9 mouse cellular contexts compared by ENCODE assay signal in the genomic region with DNA sequence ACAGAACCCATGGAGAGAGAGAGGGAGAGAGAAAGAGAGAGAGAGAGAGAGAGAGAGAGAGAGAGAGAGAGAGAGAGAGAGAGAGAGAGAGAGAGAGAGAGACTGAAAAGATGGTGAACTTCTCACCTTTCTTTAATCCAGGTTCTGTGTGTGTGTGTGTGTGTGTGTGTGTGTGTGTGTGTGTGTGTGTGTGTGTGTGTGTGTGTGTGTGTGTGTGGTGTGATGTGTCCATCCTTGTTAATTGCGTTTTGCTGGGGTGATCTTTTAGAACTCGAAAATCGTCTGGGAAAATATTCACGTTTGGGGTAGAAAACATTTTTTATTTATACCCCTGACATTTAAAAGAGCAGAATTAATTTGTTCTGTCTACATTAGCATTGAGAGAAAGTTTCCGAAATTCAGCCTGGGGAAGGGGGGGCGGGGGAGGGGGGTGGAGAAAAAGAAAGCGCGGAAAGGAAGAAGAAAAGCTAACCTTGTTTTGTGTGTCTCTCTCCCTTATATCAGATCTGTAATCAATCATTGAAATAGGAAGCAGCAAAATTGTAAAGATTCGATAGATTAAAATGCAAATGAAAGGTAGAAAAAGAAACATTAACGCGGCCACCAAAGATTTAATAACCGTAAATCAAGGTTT.
A peak's percentile ranks its signal among the peaks of the same experiment; 100 is the strongest.
DNase-seq lines count a peak whose midpoint lies in the region; ATAC-seq and TF ChIP-seq lines count a peak whose summit lies in the region.
"Had no signal": no experiment of that assay in that cellular context is flagged by ENCODE, and none has a peak within 500 bp of the region (broad histone marks: within the 10 kb centered on the region; RNA-seq: fewer than 3 reads in every experiment).

No protein-coding gene starts in this region.

- no peaks in the 10 kb centered on the region for H3K9me3 ChIP-seq in intestine, embryonic 16.5 days (ENCODE audit: control insufficient read depth, low read length)

- H3K36me3 ChIP-seq in intestine, embryonic 16.5 days (ENCODE audit: control insufficient read depth, insufficient read depth, low read length) = no peaks in the 10 kb centered on the region
- no peaks in the 10 kb centered on the region for H3K36me3 ChIP-seq in small intestine, adult 2 months (ENCODE audit: control insufficient read depth, insufficient read depth, low read length)

- WGBS in lung, adult 2 months = 21% methylated on average over 12 of the region's 12 CpGs
- 12% methylated on average over 12 of the region's 12 CpGs for WGBS in intestine, embryonic 16.5 days
- 32% methylated on average over 12 of the region's 12 CpGs for WGBS in small intestine, adult 2 months

- H3K4me2 ChIP-seq in intestine, embryonic 16.5 days (ENCODE audit: low read depth, low read length) = peak overlapping the region; percentile 81

- DNase-seq in cerebellum, postnatal 25 days = peak; percentile 36 to 52
- no peak for DNase-seq in lung, adult 2 months
- DNase-seq in lung, postnatal 10 days = no peak
- no peak for DNase-seq in layer of hippocampus, adult 8-10 months (ENCODE audit: low spot score in 2 of 2)
- DNase-seq in frontal cortex, postnatal 36 days (ENCODE audit: low spot score in 2 of 2) = no peak

- TF ChIP-seq CTCF in lung, adult 2 months (IDR thresholded peaks at IDR 0.05; ENCODE audit: insufficient read depth, low read length) = no peak
- TF ChIP-seq CTCF in small intestine, adult 2 months (IDR thresholded peaks at IDR 0.05; ENCODE audit: extremely low read depth, insufficient read length, insufficient replicate concordance, low read depth, low read length) = no peak

- TF ChIP-seq POLR2A in lung, adult 2 months (IDR thresholded peaks at IDR 0.05; ENCODE audit: borderline replicate concordance, extremely low read depth, low read depth, low read length) = no peak
- TF ChIP-seq POLR2A in small intestine, adult 2 months (IDR thresholded peaks at IDR 0.05; ENCODE audit: low read depth, low read length) = no peak

- peak overlapping the region; percentile 31 for H3K4me3 ChIP-seq in lung, adult 2 months (replicated peaks; ENCODE audit: extremely low read depth, low read depth, low read length)
- peak overlapping the region; percentile 51 for H3K4me3 ChIP-seq in intestine, embryonic 16.5 days (ENCODE audit: low read length)
- H3K4me3 ChIP-seq in small intestine, adult 2 months (ENCODE audit: low read depth, low read length) = no peak overlapping the region

- 0 out of 2 replicates have a peak, but pooled peaks cover 2% of the 10 kb centered on the region for H3K27me3 ChIP-seq in intestine, embryonic 16.5 days (replicated peaks; ENCODE audit: control insufficient read depth, insufficient read depth, low read length)
- peaks cover 38% of the 10 kb centered on the region for H3K27me3 ChIP-seq in small intestine, adult 2 months (ENCODE audit: control insufficient read depth, insufficient read depth, low read length)

- H3K9ac ChIP-seq in intestine, embryonic 16.5 days (ENCODE audit: low read depth, low read length) = peak overlapping the region; percentile 84

- peak overlapping the region; percentile 88 for H3K27ac ChIP-seq in intestine, embryonic 16.5 days (ENCODE audit: low read length)
- H3K27ac ChIP-seq in small intestine, adult 2 months (ENCODE audit: insufficient read depth, low read depth, low read length) = peak overlapping the region; percentile 67; the same call in 1 of the 2 replicates

- H3K4me1 ChIP-seq in lung, adult 2 months (ENCODE audit: control insufficient read depth, insufficient read depth, low read length) = no peaks in the 10 kb centered on the region
- H3K4me1 ChIP-seq in intestine, embryonic 16.5 days (ENCODE audit: control insufficient read depth, insufficient read depth, low read length) = 0 out of 2 replicates have a peak, but pooled peaks cover 7% of the 10 kb centered on the region
- no peaks in the 10 kb centered on the region for H3K4me1 ChIP-seq in small intestine, adult 2 months (ENCODE audit: control insufficient read depth, insufficient read depth, insufficient read length, low read length)

- no peak for ATAC-seq in cerebellum, adult (ENCODE audit: insufficient number of reproducible peaks, low FRiP score, low TSS enrichment)
- no peak for ATAC-seq in intestine, embryonic 16.5 days
- ATAC-seq: activated CD4-positive, CD25-positive, alpha-beta regulatory T cell, adult 4 months had no signal

Comparison
In these comparisons a context has a peak if more than half of its experiments do, and no peak if none do; other contexts are left out.
1. DNase-seq: peak in cerebellum, postnatal 25 days (2 of 2); none in lung, adult 2 months (single experiment), lung, postnatal 10 days (single experiment), layer of hippocampus, adult 8-10 months (0 of 2) and frontal cortex, postnatal 36 days (0 of 2).